Mouse (Mus musculus): ENCODE results near the gene Crhr1. TPM values are rescaled to one million over a fixed set of nuclear protein-coding genes. Genes with fewer than 3 reads are reported as not detected.
A peak's percentile ranks its signal among the peaks of the same experiment; 100 is the strongest.
"Not testable (repeated sequence)": the region's sequence is repeated elsewhere in the genome, so short reads cannot be mapped to it uniquely, and the experiment has no call there.

Crhr1 gene
- polyA plus RNA-seq, 1 experiment from 2014 or later, result not detected

DNA sequence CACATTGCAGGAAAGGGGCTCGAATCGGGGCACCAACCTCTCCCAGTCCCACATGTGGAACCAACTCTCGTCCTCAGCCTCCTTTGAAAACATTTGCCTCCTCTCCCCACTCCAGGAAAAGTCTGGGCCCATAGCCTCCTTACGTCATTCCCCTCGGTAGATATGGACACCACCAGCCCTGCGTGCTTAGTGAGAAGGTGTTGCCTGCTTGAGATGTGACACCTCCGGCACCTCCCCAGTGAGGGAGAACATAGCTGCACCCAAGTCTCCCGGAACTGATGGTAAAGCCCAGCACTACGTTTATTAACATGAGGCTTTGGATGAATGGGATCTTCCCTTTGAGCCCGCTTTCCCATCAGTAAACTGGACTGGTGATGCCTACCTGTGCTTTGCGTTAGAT is 62.7 kb downstream of the Crhr1 start:
- H3K27me3 ChIP-seq (ENCODE audit: insufficient read depth, low read length), result peaks cover 13% of the 10 kb centered on the region
- no peak overlapping the region for H3K4me3 ChIP-seq (ENCODE audit: low read depth, low read length)
- DNase-seq, result no peak
- no peak for TF ChIP-seq EP300 (IDR thresholded peaks at IDR 0.05; ENCODE audit: low read depth)
- no peak for TF ChIP-seq CTCF (IDR thresholded peaks at IDR 0.05; ENCODE audit: low read depth)
- no peaks in the 10 kb centered on the region for H3K4me1 ChIP-seq (ENCODE audit: insufficient read depth)
- H3K9me3 ChIP-seq (ENCODE audit: low read length), result no peaks in the 10 kb centered on the region
- H3K36me3 ChIP-seq (replicated peaks; ENCODE audit: insufficient read depth, low read length), result no peaks in the 10 kb centered on the region
- H3K4me2 ChIP-seq (ENCODE audit: low read depth, low read length), result no peak overlapping the region
- H3K9ac ChIP-seq (replicated peaks), result no peak overlapping the region
- H3K27ac ChIP-seq (ENCODE audit: low read depth), result no peak overlapping the region
- ATAC-seq, result no peak
- 69% methylated on average over 11 of the region's 11 CpGs for whole genome bisulfite sequencing (ENCODE audit: insufficient replicate concordance)

DNA sequence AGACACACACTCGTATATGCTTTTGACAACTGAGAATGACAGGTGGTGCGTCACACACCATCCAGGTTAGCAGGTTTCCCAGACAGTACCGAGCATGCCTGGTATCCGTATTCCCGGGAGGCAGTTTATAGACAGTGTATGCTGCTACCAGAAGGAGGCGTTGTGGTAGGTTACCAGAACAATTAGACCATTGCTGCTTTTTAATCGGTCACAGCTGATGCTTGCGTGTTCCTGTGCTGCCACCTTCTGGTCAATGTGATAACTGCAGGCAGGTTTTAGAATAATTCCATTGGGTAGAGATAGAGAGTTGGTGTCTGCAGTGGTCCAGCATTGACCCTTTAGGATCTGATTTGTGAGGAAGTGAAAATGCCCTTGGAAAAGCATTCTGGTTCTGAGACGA is 63.1 kb downstream of the Crhr1 start:
- Histone ChIP-seq H3K9ac (replicated peaks) (no peak overlapping the region), H3K27me3 (ENCODE audit: insufficient read depth, low read length) (peaks cover 13% of the 10 kb centered on the region), H3K4me3 (ENCODE audit: low read depth, low read length) (no peak overlapping the region), H3K27ac (ENCODE audit: low read depth) (no peak overlapping the region), H3K4me1 (ENCODE audit: insufficient read depth) (no peaks in the 10 kb centered on the region), H3K9me3 (ENCODE audit: low read length) (no peaks in the 10 kb centered on the region), H3K36me3 (replicated peaks; ENCODE audit: insufficient read depth, low read length) (no peaks in the 10 kb centered on the region), H3K4me2 (ENCODE audit: low read depth, low read length) (no peak overlapping the region)
- 11% methylated on average over 9 of the region's 9 CpGs for WGBS (ENCODE audit: insufficient replicate concordance)
- TF ChIP-seq EP300 (IDR thresholded peaks at IDR 0.05; ENCODE audit: low read depth), result no peak
- TF ChIP-seq CTCF (IDR thresholded peaks at IDR 0.05; ENCODE audit: low read depth), result peak; percentile 95
- DNase-seq (peak; percentile 72), ATAC-seq (no peak)

DNA sequence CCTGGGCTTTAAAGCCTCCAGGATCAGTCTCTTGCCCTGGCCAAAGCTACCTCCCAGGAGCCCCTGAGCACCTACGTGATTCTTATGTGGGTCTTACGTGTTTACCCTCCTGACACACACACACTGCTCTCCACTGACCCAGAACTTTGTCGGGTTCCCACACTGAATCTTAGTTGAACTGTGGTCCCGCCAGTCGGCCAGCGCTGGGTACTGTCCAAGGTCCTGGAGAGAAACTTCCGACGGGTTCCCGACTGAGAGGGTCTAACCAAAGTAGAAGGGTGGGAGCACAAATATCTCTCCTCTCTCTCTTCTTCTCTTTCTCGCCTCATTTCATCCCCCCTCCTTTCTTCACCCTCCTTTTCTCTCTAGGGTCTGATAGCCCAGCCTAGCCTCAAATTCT is 65.2 kb downstream of the Crhr1 start:
- Histone ChIP-seq H3K27ac (ENCODE audit: low read depth) (no peak overlapping the region), H3K4me2 (ENCODE audit: low read depth, low read length) (no peak overlapping the region), H3K4me3 (ENCODE audit: low read depth, low read length) (no peak overlapping the region), H3K36me3 (replicated peaks; ENCODE audit: insufficient read depth, low read length) (no peaks in the 10 kb centered on the region), H3K27me3 (ENCODE audit: insufficient read depth, low read length) (peaks cover 13% of the 10 kb centered on the region), H3K4me1 (ENCODE audit: insufficient read depth) (no peaks in the 10 kb centered on the region), H3K9ac (replicated peaks) (no peak overlapping the region), H3K9me3 (ENCODE audit: low read length) (no peaks in the 10 kb centered on the region)
- no peak for TF ChIP-seq CTCF (IDR thresholded peaks at IDR 0.05; ENCODE audit: low read depth)
- no peak for TF ChIP-seq EP300 (IDR thresholded peaks at IDR 0.05; ENCODE audit: low read depth)
- 10% methylated on average over 10 of the region's 10 CpGs for WGBS (ENCODE audit: insufficient replicate concordance)
- peak; percentile 45 for DNase-seq
- no peak for ATAC-seq

DNA sequence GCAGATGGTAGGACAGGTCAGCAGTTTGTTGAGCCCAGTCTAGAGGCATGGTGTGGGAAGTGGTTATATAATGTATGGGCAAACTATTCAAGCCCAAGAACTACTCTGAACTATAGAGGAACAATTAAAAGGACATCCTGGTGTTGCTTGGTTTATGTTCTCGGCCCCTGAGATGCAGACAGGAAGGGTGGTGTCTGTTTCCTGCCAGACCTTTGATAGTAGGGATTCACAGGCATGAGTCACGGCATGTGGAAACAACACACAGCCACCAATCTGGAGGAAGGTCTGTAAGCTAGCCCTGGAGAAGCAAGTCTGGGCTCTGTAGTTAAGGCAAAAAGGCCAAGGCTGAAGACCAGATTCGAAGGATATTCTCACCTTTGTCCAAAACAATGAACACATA is 70.6 kb downstream of the Crhr1 start:
- no peak for DNase-seq
- no peaks in the 10 kb centered on the region for H3K36me3 ChIP-seq (replicated peaks; ENCODE audit: insufficient read depth, low read length)

DNA sequence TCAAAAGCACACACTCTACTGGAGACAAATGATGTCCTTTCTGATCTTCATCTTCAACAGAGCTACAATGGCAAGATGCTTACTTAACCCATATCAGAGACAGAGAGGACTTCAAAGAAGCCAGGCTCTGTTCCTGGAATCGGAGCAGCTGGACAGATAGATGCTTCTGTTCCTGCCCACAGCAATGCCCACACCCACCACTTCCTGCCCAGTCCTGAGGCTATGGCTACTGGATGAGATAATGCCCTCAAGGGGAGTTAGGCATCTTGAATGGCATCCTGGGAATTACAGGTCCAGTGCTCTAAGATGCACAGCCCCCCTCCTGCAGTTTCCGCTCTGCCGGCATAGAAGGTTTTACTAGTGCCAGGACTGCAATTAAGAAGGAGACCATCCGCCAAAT is 73.9 kb downstream of the Crhr1 start:
- no peak for TF ChIP-seq CTCF (IDR thresholded peaks at IDR 0.05; ENCODE audit: low read depth)
- no peak for TF ChIP-seq EP300 (IDR thresholded peaks at IDR 0.05; ENCODE audit: low read depth)
- ATAC-seq, result no peak
- 59% methylated on average over 4 of the region's 4 CpGs for WGBS (ENCODE audit: insufficient replicate concordance)

More for the DNA sequence above, 70.6 kb downstream of the Crhr1 start:
- Histone ChIP-seq H3K27me3 (ENCODE audit: insufficient read depth, low read length) (no peaks in the 10 kb centered on the region), H3K9ac (replicated peaks) (no peak overlapping the region), H3K4me3 (ENCODE audit: low read depth, low read length) (no peak overlapping the region), H3K4me2 (ENCODE audit: low read depth, low read length) (no peak overlapping the region), H3K27ac (ENCODE audit: low read depth) (no peak overlapping the region), H3K4me1 (ENCODE audit: insufficient read depth) (no peaks in the 10 kb centered on the region), H3K9me3 (ENCODE audit: low read length) (no peaks in the 10 kb centered on the region)
- no peak for TF ChIP-seq EP300 (IDR thresholded peaks at IDR 0.05; ENCODE audit: low read depth)
- no peak for TF ChIP-seq CTCF (IDR thresholded peaks at IDR 0.05; ENCODE audit: low read depth)
- 42% methylated on average over 3 of the region's 3 CpGs for WGBS (ENCODE audit: insufficient replicate concordance)
- no peak for ATAC-seq

DNA sequence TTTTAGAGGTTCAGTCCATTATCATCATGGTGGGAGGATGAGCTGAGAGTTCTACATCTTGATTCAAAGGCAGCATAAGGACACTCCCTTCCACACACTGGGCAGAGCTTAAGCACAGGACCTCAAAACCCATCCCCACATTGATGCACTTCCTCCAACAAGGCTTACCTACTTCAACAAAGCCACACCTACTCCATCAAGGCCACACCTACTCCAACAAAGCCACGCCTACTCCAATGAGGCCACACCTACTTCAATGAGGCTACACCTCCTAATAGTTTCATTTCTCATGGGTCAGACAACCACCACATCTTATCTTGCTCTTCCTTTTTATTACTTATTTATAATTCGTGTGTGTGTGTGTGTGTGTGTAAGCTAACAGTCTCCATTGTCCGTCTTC is 76.4 kb downstream of the Crhr1 start:
- no peak overlapping the region for H3K27ac ChIP-seq (ENCODE audit: low read depth)
- no peak for ATAC-seq
- no peak overlapping the region for H3K4me2 ChIP-seq (ENCODE audit: low read depth, low read length)
- no peaks in the 10 kb centered on the region for H3K9me3 ChIP-seq (ENCODE audit: low read length)
- H3K4me3 ChIP-seq (ENCODE audit: low read depth, low read length), result no peak overlapping the region
- no peaks in the 10 kb centered on the region for H3K36me3 ChIP-seq (replicated peaks; ENCODE audit: insufficient read depth, low read length)
- H3K27me3 ChIP-seq (ENCODE audit: insufficient read depth, low read length), result no peaks in the 10 kb centered on the region
- H3K9ac ChIP-seq (replicated peaks), result no peak overlapping the region
- 55% methylated on average over 3 of the region's 3 CpGs for WGBS (ENCODE audit: insufficient replicate concordance)
- no peak for DNase-seq
- no peaks in the 10 kb centered on the region for H3K4me1 ChIP-seq (ENCODE audit: insufficient read depth)
- TF ChIP-seq CTCF (IDR thresholded peaks at IDR 0.05; ENCODE audit: low read depth) (no peak), EP300 (IDR thresholded peaks at IDR 0.05; ENCODE audit: low read depth) (no peak)

More for the DNA sequence above, 73.9 kb downstream of the Crhr1 start:
- Histone ChIP-seq H3K4me3 (ENCODE audit: low read depth, low read length) (no peak overlapping the region), H3K9ac (replicated peaks) (no peak overlapping the region), H3K4me2 (ENCODE audit: low read depth, low read length) (no peak overlapping the region), H3K27me3 (ENCODE audit: insufficient read depth, low read length) (no peaks in the 10 kb centered on the region), H3K27ac (ENCODE audit: low read depth) (no peak overlapping the region), H3K4me1 (ENCODE audit: insufficient read depth) (no peaks in the 10 kb centered on the region), H3K36me3 (replicated peaks; ENCODE audit: insufficient read depth, low read length) (no peaks in the 10 kb centered on the region), H3K9me3 (ENCODE audit: low read length) (no peaks in the 10 kb centered on the region)
- DNase-seq, result no peak

DNA sequence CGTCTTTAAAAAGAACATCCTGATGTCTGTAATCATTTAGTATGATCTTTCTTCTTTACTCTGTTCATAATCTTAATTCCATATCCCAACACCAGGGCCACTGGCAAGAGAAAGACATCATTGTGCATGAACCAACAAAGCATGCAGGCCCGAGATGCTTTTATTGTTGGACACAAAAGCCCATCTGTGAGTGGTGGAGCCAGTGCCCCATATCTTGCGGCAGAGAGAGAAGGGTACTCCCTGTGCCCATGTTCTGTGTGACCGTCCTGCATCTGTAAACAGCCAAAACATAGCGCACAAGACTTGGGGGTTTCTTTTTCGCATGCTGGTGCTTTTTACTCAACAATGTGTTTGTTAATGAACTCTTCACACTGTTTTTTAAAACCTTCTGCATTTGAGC is 78.6 kb downstream of the Crhr1 start:
- Histone ChIP-seq H3K27ac (ENCODE audit: low read depth) (no peak overlapping the region), H3K9me3 (ENCODE audit: low read length) (no peaks in the 10 kb centered on the region), H3K4me2 (ENCODE audit: low read depth, low read length) (no peak overlapping the region), H3K9ac (replicated peaks) (no peak overlapping the region), H3K27me3 (ENCODE audit: insufficient read depth, low read length) (no peaks in the 10 kb centered on the region), H3K4me1 (ENCODE audit: insufficient read depth) (no peaks in the 10 kb centered on the region), H3K4me3 (ENCODE audit: low read depth, low read length) (no peak overlapping the region), H3K36me3 (replicated peaks; ENCODE audit: insufficient read depth, low read length) (no peaks in the 10 kb centered on the region)
- 77% methylated on average over 6 of the region's 6 CpGs for WGBS (ENCODE audit: insufficient replicate concordance)
- no peak for DNase-seq
- no peak for ATAC-seq
- TF ChIP-seq CTCF (IDR thresholded peaks at IDR 0.05; ENCODE audit: low read depth) (no peak), EP300 (IDR thresholded peaks at IDR 0.05; ENCODE audit: low read depth) (no peak)

DNA sequence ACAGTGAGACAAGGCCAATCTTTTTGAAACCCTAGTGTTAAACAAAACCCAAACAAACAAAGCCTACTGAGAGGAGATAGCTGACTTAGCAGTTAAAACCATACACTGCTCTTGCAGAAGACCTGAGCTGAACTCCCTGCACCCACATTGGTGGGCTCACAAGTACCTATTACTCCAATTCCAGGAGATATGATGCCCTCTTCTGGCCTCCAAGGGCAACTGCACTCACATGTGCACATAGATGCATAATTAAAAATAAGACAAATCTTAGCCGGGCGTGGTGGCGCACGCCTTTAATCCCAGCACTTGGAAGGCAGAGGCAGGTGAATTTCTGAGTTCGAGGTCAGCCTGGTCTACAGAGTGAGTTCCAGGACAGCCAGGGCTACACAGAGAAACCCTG is 81.5 kb downstream of the Crhr1 start:
- H3K4me3 ChIP-seq (ENCODE audit: low read depth, low read length); H3K4me1 ChIP-seq (ENCODE audit: insufficient read depth); H3K4me2 ChIP-seq (ENCODE audit: low read depth, low read length); H3K9ac ChIP-seq (replicated peaks); H3K27me3 ChIP-seq (ENCODE audit: insufficient read depth, low read length); H3K27ac ChIP-seq (ENCODE audit: low read depth); ATAC-seq; H3K9me3 ChIP-seq (ENCODE audit: low read length); H3K36me3 ChIP-seq (replicated peaks; ENCODE audit: insufficient read depth, low read length); DNase-seq: not testable (repeated sequence)
- WGBS (ENCODE audit: insufficient replicate concordance), result 92% methylated on average over 5 of the region's 5 CpGs

All from liver, postnatal 0 days (tissue).